Mouse (Mus musculus) left cerebral cortex, adult 8-10 months (tissue): Measurements from ENCODE around the gene Prkab1. TPM values are rescaled to one million over a fixed set of nuclear protein-coding genes. Genes with fewer than 3 reads are reported as not detected.
A peak's percentile ranks its signal among the peaks of the same experiment; 100 is the strongest.

Experiments used
- DNase-seq, 2 experiments: peaks; one replicate each; pipeline ENCODE4 v3.0.0; 2022; ENCODE audit warnings: low spot score in 2 of 2
- total RNA-seq, 4 experiments: library from RNA; stranded (reverse); gene quantifications; 2 replicates each; pipeline ENCODE4 v1.2.4; 2022

Gene Prkab1
- 10 to 100 TPM; 23.8 to 31.5 (median 28.7) TPM for total RNA-seq

- DNase-seq: peak; percentile 75 to 89
These were observed at the start of gene Prkab1 for GRCm38 (mm10) chr5:116024327-116024739. Gene Prkab1, minus strand, starts transcription at chr5:116024508.

- no peak for DNase-seq
These were observed 45.3 kb upstream of the Prkab1 start for GRCm38 (mm10) chr5:116069618-116070017.

GRCm38 (mm10) chr5:116052826-116053225 is 28.5 kb upstream of the Prkab1 start:
- no peak for DNase-seq

GRCm38 (mm10) chr5:116052171-116052570 is 27.9 kb upstream of the Prkab1 start:
- no peak for DNase-seq

- DNase-seq: no peak
These were observed 25.5 kb upstream of the Prkab1 start for GRCm38 (mm10) chr5:116049821-116050220.

- no peak for DNase-seq
These were observed 24.0 kb upstream of the Prkab1 start for GRCm38 (mm10) chr5:116048321-116048720.

GRCm38 (mm10) chr5:116046246-116046645 is 21.9 kb upstream of the Prkab1 start:
- no peak for DNase-seq

GRCm38 (mm10) chr5:116045581-116045980 is 21.3 kb upstream of the Prkab1 start:
- DNase-seq: no peak

GRCm38 (mm10) chr5:116042241-116042640 is 17.9 kb upstream of the Prkab1 start:
- no peak for DNase-seq

GRCm38 (mm10) chr5:116039706-116040105 is 15.4 kb upstream of the Prkab1 start:
- DNase-seq: no peak

GRCm38 (mm10) chr5:116037731-116038130 is 13.4 kb upstream of the Prkab1 start:
- DNase-seq: no peak

- no peak for DNase-seq
These were observed 12.2 kb upstream of the Prkab1 start for GRCm38 (mm10) chr5:116036465-116036864.

GRCm38 (mm10) chr5:116031190-116031577 is 6.9 kb upstream of the Prkab1 start:
- no peak for DNase-seq

- no peak for DNase-seq
These were observed 6.4 kb upstream of the Prkab1 start for GRCm38 (mm10) chr5:116030566-116031189.

- no peak for DNase-seq
These were observed 4.8 kb upstream of the Prkab1 start for GRCm38 (mm10) chr5:116029071-116029470.

GRCm38 (mm10) chr5:116026561-116026960 is 2.3 kb upstream of the Prkab1 start:
- no peak for DNase-seq

GRCm38 (mm10) chr5:116026107-116026506 is 1.8 kb upstream of the Prkab1 start:
- no peak for DNase-seq

GRCm38 (mm10) chr5:116023821-116024284 is 455 bp downstream of the Prkab1 start:
- no peak for DNase-seq

GRCm38 (mm10) chr5:116023251-116023661 is 1.1 kb downstream of the Prkab1 start:
- peak in 1 of 2 experiments; percentile 57 for DNase-seq

GRCm38 (mm10) chr5:116022658-116023200 is 1.6 kb downstream of the Prkab1 start:
- no peak for DNase-seq

- no peak for DNase-seq
These were observed 2.2 kb downstream of the Prkab1 start for GRCm38 (mm10) chr5:116022131-116022530.

GRCm38 (mm10) chr5:116021552-116021951 is 2.8 kb downstream of the Prkab1 start:
- DNase-seq: no peak

- DNase-seq: no peak
These were observed 4.9 kb downstream of the Prkab1 start for GRCm38 (mm10) chr5:116019371-116019770.
